Mouse (Mus musculus) yolk sac, embryonic 10.5 days (tissue): ENCODE results near the gene Gabpb1.
A peak's percentile ranks its signal among the peaks of the same experiment; 100 is the strongest.
"Not testable (repeated sequence)": the region's sequence is repeated elsewhere in the genome, so short reads cannot be mapped to it uniquely, and the experiment has no call there.

Source experiments
- DNase-seq: peaks from one replicate; pipeline ENCODE4 v3.0.0-alpha.2; 2017; ENCODE audit warnings: low spot score

Gene Gabpb1

DNA sequence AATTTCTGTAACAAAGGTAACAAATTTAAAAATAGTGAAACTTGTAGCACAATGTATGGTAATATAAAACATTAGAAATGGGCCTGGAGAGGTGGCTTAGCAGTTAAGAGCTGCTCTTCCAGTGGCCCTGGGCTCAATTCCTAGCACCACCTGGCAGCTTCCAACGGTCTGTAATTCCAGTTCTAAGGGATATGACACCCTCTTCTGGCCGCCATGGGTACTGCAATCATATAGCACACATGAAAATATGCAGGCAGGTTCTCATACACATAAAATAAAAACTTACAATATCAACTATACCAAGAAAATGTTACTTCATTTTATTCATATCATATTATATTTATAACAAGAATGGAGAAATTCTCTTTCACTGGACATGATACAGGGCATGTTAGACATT lies 35.8 kb downstream of the Gabpb1 start:
- DNase-seq, result no peak

DNA sequence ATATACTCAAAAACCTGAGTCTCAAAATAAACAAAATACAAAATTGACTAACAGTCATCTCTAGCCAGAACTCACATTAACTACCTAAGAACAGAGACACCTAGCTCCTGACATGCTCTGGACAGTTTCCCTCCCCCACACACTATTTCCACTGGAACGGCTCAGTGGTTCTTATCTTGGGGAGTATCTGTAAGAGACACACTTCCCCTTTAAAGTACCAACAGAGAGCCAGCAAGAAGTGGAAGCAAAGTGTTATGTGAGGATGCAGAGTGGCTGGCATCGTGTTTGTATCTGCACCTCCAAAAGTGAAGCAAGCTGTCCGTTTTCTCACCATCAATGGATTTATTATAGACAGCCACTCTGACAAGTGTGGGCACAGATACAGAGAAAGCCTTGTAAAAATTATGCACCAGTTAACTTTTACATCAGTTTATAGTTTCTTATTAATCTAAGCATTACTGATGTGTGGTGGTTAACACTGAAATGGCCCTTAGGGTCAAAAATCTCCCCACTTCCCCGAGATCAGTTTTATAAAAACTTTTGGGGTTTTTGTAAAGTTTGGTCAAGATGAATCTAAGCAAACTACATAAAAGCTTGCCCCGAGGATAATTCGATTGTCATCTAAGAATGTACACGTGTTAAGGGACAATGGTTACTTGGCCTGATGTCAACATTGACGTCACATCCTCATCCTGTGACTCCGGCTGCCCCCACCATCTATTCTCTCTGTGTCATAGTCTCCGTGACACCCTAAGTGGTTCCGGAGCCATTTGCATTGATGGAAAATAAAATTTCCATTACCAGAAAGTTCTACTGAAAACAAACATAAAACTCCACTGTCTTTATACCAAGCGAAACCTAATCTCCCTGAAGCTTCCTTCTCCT lies 40.0 kb downstream of the Gabpb1 start:
- DNase-seq, result no peak

DNA sequence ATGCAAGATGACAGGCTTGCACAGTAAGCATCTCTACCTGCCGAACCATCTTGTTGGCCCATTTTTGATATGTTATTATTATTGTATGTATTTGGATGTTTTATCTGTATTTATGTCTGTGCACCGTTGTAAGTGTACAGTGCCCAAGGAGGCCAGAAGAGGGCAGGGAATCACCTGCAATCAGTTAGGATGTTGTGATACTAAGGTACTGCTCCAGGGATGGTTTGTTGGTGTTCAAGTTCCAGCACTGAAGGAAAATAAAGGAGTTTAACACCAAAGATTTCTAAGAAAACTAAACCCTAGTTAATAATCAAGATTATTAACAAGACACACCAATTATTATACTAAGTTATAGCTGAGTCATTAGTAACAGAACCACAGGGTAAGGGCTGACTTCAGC lies 43.0 kb downstream of the Gabpb1 start:
- no peak for DNase-seq

DNA sequence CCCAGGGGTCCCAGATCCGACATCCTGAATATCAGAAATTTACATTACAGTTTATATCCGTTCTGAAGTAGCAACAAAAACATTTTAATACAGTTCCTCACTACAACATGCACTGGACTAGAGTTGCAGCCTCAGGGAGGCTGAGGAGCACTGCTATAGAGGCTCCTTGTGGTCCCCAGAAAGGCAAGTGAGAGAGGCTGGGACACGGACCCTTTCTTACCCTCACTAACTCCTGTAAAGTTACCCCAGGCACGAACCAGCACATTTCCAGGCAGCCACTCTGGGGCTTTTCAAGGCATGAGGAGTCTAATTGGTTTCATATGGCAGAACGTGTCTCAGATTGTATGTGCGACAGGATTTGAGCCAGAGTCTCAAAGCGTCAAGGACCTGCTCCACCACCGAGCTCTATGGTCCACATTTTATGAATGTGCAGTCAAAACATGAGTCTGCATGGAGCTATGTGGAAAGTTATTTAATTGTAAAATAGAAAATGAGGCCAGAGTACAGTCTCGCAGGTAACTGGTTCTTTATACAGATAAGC lies 47.6 kb downstream of the Gabpb1 start:
- DNase-seq, result no peak

DNA sequence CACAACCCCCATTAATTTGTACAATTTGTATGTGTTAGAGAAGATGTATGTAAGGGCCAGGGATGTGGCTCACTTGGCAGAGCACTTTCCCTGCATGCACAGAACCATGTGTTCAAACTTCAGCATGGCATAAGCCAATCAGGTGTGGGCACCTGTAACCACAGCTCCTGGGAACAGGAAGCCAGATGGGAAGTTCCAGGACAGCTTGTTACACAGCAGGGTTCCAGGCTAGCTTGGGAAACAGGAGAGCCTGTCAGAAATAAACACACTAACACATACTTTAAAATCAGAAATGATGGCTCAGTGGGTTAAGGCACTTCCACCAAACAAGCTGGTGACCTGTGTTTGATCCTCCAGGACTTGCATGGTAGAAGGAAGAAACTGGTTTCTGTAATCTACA lies 53.0 kb downstream of the Gabpb1 start:
- DNase-seq, result no peak

DNA sequence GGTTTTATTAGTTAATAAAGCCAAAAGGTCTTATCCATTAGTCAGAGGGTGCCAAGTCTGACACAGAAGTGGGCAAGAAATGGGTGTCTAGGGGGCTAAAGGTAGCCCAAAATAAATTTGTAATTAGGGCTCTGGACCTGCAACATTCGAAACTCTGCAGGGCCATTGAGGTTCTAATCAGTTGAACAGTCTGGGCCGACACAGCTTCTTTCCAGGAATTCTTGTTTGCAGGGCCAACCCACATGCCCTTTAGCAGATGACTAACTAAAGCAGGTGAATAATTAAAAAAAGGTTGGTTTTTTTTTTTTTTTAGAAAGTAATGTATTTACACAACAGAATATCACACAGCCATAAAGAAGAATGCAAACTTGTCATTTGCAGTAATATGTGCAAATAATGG lies 53.7 kb downstream of the Gabpb1 start:
- DNase-seq, result no peak

DNA sequence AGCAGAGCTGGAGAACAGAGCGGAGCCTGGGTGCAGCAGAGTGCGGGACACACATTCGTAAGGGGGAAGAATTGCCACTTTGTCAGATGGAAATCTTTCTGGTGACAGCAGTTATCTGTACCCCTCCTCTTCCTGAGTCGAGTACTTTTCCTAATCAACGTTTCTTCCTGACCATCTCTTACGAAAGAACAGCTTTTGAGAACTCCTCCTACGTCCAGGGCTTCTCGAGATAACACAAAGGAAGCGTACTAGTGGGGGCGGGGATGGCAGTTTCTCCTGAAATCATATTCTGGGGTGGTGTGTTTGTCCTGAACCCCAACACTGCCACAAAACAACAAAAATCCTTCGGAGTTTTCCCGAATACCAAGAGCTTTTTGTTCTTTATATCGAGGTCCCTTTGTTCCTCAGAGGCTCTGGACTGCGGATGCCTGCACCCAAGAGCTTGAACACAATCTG lies 56.9 kb downstream of the Gabpb1 start, which contains the start of gene Hdc:
Hdc (minus strand) TSS at position 51 of the 456 bp plus-strand sequence.
- peak; percentile 69 for DNase-seq

DNA sequence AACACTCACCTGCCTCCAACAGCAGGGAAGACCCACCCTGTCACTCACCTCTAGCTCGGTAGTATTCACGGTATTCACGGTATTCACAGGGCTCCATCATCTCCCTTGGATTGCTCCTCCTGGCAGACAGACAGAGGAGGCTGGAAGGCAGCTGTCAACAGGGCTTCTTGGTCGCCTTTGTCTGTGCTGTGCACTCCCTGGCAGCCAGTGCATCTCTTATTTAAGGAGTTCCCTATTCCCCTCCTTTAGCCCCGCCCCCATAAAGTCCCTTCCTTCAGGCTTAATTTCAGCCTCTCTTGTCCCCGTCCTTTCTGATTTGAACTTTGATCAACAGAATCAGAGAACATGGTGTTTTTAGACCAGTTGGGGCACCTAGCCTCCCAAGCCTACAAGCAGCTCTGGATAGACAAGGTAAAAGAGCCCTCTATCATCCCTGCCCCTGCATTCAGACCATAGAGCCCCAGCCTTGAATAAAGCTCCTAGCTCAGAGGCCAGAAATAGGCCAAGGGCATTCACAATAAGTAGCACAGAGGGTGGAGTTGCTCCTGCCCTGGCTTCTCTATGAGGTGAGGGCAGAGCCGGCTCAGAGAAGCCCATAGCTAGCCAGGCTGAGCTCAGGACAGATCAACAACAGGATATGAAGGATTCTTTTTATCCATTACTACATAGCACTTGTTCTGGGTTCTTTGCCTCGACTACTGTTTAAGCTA lies 57.5 kb downstream of the Gabpb1 start:
- DNase-seq, result no peak

DNA sequence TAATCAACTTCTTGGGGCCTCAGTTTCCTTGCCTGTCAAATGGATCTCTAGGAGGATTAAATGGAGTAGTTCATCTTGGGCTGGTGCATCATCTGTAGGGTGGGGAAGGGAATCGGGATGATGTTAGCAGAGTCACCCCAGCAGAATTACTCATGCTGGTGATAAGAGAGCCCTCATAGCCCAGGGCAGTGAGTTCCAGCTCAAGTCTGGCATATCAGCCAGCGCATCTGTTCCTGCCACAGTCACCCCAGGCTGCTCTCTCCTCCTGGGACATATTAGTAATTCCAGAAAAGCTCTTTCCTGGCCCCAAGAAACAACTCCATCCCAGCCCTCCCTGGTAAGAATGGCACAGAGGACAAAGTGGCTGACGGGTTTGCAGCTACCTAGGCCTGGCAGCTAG lies 60.8 kb downstream of the Gabpb1 start:
- no peak for DNase-seq

DNA sequence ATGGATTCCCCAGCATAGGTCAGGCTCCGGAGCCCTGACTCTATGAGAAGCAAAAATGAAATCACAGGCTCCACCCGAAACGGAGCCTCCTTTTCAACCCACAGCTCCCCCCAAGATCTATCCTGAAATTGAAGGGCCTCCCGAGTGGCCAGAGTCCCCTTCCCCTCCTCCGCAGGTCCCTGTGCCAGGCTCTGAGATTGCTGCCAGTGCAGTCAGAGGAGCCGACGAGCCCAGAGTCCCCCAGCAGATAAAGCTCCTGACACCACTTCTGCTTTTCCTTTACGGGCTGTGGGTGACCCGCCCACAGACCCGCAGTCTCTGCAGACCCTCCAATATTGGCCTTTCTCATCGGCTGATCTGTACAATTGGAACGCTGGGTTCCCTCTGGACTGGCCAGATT lies 66.5 kb downstream of the Gabpb1 start:
- DNase-seq, result not testable (repeated sequence)

DNA sequence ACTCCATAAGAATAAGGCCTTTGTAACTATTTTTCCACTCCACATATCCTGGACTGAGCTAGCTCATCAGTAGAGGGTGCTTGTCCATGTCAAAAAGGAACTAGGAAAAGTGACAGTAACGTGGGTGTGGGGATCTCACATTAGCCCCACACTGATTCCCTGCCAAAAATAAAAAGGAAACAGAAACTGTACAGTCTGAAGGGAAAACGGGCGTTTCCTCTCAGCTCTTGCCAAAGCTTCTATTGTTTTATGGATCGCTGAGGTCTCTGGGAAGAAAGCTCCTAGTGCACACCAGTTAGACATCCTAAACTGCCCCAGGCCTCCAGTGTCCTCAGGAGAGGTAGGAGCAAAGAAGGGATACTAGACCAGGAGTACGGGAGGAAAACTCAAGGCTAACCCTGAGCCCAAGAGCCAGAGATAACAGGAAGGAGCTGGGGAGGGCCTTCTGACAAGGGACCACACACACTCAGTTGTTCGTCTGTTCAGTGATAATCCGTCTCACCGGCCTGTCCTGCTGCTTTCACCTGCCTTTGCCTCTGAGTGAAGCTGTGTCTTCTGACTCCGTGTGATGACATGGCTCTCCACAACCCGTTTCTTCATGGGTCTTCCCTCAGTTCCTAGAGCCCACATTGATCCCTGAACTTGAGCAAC lies 68.5 kb downstream of the Gabpb1 start:
- DNase-seq, result no peak

DNA sequence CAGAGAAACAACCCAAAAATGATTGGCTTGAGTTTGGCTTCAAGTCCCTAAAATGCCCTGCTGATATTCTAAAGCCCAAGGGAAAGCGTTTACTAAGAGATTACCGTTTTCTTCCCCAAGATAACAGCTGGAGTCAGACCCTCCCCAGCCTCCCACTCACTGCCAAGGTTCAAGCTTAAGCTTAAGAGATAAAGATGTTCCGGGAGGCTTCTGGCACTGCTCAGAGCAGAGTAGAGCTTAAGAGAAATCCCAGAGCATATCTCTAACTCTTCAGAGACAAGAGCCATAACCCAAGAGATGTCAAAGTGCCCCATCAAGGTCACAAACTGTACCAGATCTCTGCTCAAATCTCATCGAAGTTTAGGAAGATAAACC lies 69.5 kb downstream of the Gabpb1 start:
- DNase-seq, result no peak

DNA sequence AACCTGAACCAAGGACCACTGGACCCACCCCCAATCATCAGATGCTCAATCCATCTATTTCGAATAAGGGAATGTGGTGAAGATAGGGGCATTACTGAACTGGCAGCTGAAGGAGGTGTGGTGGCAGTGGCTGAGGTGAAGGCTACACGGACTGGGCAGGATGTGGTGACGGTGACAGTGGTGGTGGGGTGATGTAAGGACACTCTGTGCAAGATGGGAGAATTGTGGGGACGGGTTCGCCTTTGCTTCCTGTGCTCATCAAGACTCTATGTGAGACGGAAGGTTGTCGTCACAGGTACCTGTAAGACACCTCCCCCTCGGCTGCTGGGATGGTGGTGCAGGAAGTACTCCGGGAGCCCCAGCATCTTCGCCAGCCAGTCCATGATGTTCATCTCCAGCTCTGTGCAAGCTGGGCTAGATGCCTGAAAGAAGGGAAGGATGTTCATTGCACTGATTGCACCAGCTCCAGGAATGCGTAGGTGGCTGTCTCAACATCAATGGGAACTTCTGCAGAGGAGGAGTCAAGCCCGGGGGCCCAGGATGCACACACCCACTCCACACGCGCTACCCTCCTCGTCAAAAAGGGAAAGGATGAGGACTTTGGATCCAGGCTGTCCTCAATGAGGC lies 70.0 kb downstream of the Gabpb1 start:
- no peak for DNase-seq

DNA sequence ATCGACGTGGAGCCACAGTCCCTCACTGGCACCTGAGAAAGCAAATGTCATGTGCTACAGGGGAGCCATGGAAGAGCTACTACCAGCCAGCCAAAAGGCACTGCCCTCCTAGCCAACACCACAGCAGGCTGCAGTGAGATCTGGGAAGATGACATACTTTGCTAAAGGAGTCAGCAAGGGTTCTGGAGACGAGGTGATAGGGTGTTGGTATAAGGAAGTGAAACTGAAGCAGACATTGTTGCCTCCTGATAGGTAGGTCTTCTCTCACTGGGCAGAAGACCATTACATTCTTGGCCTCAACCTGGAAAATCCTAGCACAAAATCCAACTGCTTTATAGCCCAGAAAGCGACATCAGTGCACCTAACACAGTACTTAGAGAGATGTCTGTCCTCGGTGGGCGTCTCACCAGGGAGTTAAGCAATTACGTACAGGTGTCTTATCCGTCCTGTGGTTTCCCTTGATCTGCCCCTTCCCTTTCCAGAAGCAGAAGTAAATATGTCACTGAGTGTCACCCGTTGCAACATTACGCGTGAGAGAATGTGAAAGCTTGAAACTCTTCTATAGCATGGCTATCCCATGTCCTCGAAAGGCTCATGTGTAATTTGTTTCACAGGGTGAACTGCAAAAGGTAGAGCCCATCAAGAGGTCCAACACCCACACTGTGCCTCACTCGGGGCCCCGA lies 74.1 kb downstream of the Gabpb1 start:
- no peak for DNase-seq

DNA sequence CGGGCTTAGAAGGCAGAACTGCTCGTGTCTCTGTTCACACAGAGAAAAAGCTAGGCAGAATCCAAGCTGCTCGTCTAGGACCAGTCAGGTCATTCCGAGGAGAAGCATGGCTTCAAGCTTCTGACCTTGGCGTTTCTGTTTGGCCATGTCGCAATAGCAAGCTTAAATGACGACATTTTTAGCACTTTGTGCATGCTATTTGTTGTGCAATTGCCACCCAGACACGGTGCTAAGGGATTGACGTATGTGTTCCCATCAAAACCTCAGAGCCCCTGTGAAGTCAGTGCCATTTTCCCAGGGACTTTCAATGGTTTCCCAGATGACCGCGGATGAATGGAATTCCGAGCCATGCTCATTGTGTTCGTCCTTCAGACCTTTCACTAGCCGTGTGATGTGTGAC lies 75.6 kb downstream of the Gabpb1 start:
- DNase-seq, result peak; percentile 53

DNA sequence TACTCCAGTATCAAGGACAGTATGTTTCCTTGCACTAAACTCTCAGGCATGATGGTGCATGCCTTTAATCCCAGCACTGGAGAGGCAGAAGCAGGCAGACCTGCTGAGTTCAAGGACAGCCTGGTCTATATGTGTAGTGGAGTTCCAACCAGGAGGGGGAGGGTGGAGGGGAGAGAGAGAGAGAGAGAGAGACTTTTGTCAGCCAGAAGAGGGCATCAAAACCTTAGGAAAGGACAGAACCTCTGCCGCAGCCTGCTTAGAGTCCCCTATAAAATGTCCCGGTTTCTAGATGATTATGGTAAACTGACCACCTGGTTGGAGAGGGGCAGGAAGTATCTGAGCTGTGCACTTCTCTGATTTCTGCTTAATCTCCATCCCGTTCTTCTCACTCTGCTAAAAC lies 77.1 kb downstream of the Gabpb1 start:
- peak; percentile 44 for DNase-seq

DNA sequence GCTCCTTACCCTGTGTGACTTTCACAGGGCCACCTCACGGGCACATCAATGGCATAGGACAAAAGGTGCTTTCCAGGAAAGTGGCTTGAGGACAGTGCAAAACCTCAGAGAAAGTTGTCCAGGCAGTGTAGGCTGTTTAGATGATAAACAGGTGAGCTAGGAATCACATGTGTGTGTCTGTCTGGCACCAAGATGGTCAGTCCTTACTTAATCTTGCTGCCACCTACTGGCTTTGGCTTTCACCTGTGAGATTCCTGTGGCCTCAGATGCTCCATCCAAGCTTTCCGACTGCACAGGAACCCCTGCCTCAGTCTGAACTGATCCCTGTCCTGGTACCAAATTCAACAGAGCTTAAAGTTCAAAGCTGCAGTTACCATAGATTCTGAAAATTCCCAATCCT lies 77.8 kb downstream of the Gabpb1 start:
- DNase-seq, result no peak

DNA sequence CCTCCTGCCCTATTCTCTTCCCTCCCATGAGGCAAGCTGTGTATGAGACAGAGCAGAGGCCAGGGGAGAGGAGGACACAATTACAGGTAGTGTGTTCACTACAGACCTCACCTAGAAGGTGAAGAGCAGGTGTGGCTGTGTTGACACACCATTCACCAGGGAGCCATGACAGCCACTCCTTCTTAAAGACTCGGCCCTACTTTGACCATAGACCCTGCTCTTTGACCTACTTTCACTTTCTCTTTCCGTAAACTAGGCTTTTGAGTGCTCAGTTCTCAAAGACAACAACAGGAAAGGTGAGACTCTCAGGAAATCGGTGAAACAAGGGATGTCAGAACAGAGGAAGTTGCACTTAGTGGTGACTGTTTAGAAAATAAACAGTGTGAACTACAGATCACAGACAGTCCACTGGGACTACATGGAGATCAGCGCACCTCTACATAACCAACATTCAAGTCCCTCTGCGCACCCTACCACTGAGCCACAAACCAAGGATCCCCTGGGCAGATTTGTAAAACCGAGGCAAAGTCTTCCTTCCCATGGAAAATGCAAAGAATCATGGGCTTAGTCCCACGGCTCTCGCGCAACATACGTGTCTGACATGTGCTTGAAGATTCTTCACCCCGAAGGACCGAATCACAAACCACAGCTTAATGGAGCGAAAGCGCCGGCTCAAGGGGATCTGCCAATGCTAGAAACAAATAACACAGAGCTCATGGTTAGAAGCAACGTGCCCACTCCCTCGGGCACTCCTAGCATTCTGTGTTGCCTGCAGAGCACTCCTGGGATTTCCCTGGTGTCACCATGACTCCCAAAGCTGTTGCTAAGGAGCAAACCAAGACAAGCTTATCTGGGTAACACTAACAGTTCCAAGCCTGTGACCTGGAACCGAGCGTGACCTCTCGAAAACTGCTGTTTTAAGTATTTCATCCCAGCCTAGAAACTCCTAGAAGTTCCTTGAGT lies 78.6 kb downstream of the Gabpb1 start:
- peak; percentile 38 for DNase-seq

DNA sequence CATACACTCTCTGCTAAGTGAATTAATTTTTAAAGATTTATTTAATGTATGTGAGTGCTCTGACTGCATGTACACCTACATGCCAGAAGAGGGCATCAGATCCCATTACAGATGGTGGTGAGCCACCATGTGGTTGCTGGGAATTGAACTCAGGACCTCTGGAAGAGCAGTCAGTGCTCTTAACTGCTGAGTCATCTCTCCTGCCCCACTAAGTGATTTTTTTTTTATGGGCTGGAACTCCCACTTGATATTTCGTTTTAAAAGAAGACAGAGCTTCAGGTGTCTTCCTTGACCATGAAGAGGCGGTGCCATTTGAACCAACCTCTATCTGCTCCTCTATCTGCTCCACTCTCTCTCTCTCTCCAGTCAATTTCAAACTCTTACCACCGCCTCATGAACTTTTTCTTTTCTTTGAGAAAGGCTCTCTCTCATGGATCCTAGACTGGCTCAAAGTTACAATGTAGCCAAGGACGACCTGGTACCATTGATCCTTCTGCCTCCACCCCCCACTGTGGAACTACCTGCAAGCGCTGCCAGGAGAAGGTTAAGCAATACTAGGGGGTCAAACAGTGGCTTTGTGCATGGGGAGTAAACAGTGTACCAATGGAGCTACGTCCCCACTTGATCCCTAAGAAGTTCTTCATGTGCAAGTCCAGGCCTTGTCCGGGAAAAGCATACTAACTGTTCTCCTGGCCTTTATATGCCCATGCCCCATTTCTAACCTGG lies 79.6 kb downstream of the Gabpb1 start:
- DNase-seq, result no peak
